Comparison of ENCODE assay signal across 18 mouse cellular contexts in the genomic region with DNA sequence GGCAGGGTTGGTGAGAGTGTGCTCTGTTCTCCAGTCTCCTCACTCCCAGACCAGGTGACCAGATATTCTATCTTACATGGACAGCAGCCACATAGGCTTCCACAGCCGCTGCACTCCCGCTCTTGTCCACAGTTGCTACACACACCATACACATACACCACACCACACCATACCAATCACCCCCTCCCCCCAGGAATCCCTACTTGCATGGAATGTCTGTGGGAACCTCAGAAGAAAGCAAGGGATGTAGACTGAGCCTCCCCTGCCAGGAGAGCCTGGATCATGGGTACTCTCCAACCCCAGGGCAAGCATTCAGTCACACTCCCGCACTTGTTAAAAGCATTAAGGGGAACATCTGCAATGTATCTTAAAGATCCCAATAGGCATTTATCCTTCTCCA. TPM values are rescaled to one million over a fixed set of nuclear protein-coding genes. Genes with fewer than 3 reads are reported as not detected.
"Had no signal": no experiment of that assay in that cellular context is flagged by ENCODE, and none has a peak within 500 bp of the region (broad histone marks: within the 10 kb centered on the region; RNA-seq: fewer than 3 reads in every experiment).

No protein-coding gene starts in this region.

- H3K4me2 ChIP-seq: liver, embryonic 13.5 days; midbrain, embryonic 12.5 days; midbrain, embryonic 15.5 days; neural tube, embryonic 13.5 days had no signal

- H3K4me1 ChIP-seq: liver, embryonic 13.5 days; midbrain, embryonic 12.5 days; midbrain, embryonic 15.5 days; neural tube, embryonic 13.5 days had no signal

- H3K9ac ChIP-seq: liver, embryonic 13.5 days; midbrain, embryonic 12.5 days; midbrain, embryonic 15.5 days; neural tube, embryonic 13.5 days had no signal

- H3K27me3 ChIP-seq: liver, embryonic 13.5 days; midbrain, embryonic 12.5 days; midbrain, embryonic 15.5 days; neural tube, embryonic 13.5 days had no signal

- DNase-seq: layer of hippocampus, postnatal 36 days; liver, embryonic 13.5 days; lung, adult 2 months; lung, postnatal 14 days; lung, postnatal 4 days; right cerebral cortex, adult 18-20 months; right cerebral cortex, postnatal 14 days; right cerebral cortex, postnatal 4 days; thymus, adult 18-20 months; thymus, postnatal 36 days had no signal

- H3K36me3 ChIP-seq: liver, embryonic 13.5 days; midbrain, embryonic 12.5 days; midbrain, embryonic 15.5 days; neural tube, embryonic 13.5 days had no signal

- H3K4me3 ChIP-seq: layer of hippocampus, adult 2 months; left cerebral cortex, adult 2 months; liver, embryonic 13.5 days; midbrain, embryonic 12.5 days; midbrain, embryonic 15.5 days; neural tube, embryonic 13.5 days had no signal

- H3K27ac ChIP-seq: kidney, postnatal 0 days; layer of hippocampus, adult 2 months; left cerebral cortex, adult 2 months; liver, embryonic 13.5 days; midbrain, embryonic 12.5 days; midbrain, embryonic 15.5 days; neural tube, embryonic 13.5 days; stomach, postnatal 0 days had no signal

- H3K9me3 ChIP-seq: liver, embryonic 13.5 days; midbrain, embryonic 12.5 days; midbrain, embryonic 15.5 days; neural tube, embryonic 13.5 days had no signal

- ATAC-seq: midbrain, embryonic 15.5 days had no signal

RNA-seq across cellular contexts. Expression of gene Vangl1, which starts 48.4 kb away (rescaled TPM):
- total RNA-seq: neutrophil, adult 5-6 weeks had no signal
